Mouse (Mus musculus) embryonic facial prominence, embryonic 12.5 days (tissue): ENCODE measurements around the gene Ptn. TPM values are rescaled to one million over a fixed set of nuclear protein-coding genes. Genes with fewer than 3 reads are reported as not detected.

ENCODE experiments used
- ATAC-seq: fragments of 200-750 bp; cut with Nextera tagmentation; 2 replicates; pipeline ENCODE4 v1.8.0; 2017; ENCODE audit not compliant: insufficient number of reproducible peaks, insufficient read depth, low FRiP score, low TSS enrichment
- H3K27ac ChIP-seq: fragments of 300-500 bp; sonication (generic); 2 replicates; pipeline ENCODE4 v1.5.1; 2016; ENCODE audit warnings: mild to moderate bottlenecking
- H3K27me3 ChIP-seq: fragments of 300-500 bp; sonication (generic); 2 replicates; pipeline ENCODE4 v1.6.1; 2016; ENCODE audit warnings: mild to moderate bottlenecking, moderate library complexity
- H3K36me3 ChIP-seq: fragments of 300-500 bp; sonication (generic); 2 replicates; pipeline ENCODE4 v1.6.1; 2016; ENCODE audit warnings: mild to moderate bottlenecking
- H3K4me1 ChIP-seq: fragments of 300-500 bp; sonication (generic); 2 replicates; pipeline ENCODE4 v1.6.1; 2016
- H3K4me2 ChIP-seq: fragments of 300-500 bp; sonication (generic); replicated peaks from 2 replicates; pipeline ENCODE4 v1.6.1; 2016; ENCODE audit warnings: mild to moderate bottlenecking, moderate library complexity
- H3K4me3 ChIP-seq: fragments of 300-500 bp; sonication (generic); 2 replicates; pipeline ENCODE4 v1.5.1; 2016; ENCODE audit warnings: mild to moderate bottlenecking
- H3K9ac ChIP-seq: fragments of 300-500 bp; sonication (generic); 2 replicates; pipeline ENCODE4 v1.6.1; 2016; ENCODE audit warnings: mild to moderate bottlenecking, moderate library complexity
- H3K9me3 ChIP-seq: fragments of 300-500 bp; sonication (generic); 2 replicates; pipeline ENCODE4 v1.6.1; 2016; ENCODE audit warnings: mild to moderate bottlenecking, moderate library complexity
- WGBS: fragments of 180-500 bp; shearing (Covaris S2); methylation state at CpG from one replicate; pipeline ENCODE4 v1.1.7; 2016; 5-methylcytosine and 5-hydroxymethylcytosine counted together
- polyA plus RNA-seq: library from polyadenylated mRNA; unstranded; fragments of >200 nt; fragmentation: Nextera tagmentation; extraction: Ambion mirVana; gene quantifications from 2 replicates; pipeline ENCODE4 v1.2.1, GENCODE M21; 2016

Ptn gene
- polyA plus RNA-seq, 1 experiment from 2014 or later, result 730 TPM

- Histone ChIP-seq H3K36me3 (peaks cover 20% of the 10 kb centered on the region), H3K4me3 (no peak overlapping the region), H3K9me3 (no peaks in the 10 kb centered on the region), H3K27me3 (no peaks in the 10 kb centered on the region), H3K4me1 (peaks cover 29% of the 10 kb centered on the region), H3K4me2 (no peak overlapping the region), H3K27ac (peak overlapping the region; percentile 32; the same call in 1 of the 2 replicates), H3K9ac (no peak overlapping the region)
- peak; percentile 64; the same call in 1 of the 2 replicates for ATAC-seq
- 55% methylated on average over 12 of the region's 12 CpGs for WGBS
These were observed 21.3 kb downstream of the Ptn start for GRCm38 (mm10) chr6:36788576-36789191.

DNA sequence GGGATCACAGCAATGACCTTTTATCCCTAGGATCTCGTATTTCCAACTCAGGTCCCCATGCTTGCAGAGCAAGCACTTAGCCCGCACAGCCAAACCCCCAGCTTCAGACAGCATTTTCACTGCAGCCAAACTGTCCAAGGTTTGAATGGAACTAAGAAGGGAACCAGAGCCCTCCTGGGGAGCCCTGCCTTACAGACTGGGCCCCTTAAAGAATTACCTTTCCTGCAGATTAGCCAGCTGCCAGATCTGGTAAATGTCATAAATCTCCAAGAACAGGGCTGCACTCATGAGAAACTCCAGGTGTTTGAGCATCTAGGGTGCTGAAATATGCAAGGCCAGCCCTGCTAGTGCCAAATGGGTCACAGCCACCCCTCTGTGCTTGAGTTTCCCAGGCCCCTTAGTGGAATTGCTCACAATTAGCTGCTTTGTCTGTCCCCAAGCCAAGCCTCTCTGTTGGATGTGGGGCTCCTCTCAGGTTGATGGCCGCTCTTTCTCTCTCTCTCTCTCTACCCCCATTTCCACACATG is 25.3 kb downstream of the Ptn start:
- H3K4me2 ChIP-seq, result no peak overlapping the region
- peak; percentile 62; the same call in 1 of the 2 replicates for ATAC-seq
- H3K36me3 ChIP-seq, result peaks cover 35% of the 10 kb centered on the region
- no peak overlapping the region for H3K9ac ChIP-seq
- H3K4me1 ChIP-seq, result peaks cover 34% of the 10 kb centered on the region
- no peak overlapping the region for H3K4me3 ChIP-seq
- H3K9me3 ChIP-seq, result no peaks in the 10 kb centered on the region
- H3K27ac ChIP-seq, result peak overlapping the region; percentile 65
- WGBS, result 22% methylated on average over 3 of the region's 3 CpGs
- H3K27me3 ChIP-seq, result no peaks in the 10 kb centered on the region

- no peak for ATAC-seq
- Histone ChIP-seq H3K36me3 (peaks cover 35% of the 10 kb centered on the region), H3K27me3 (no peaks in the 10 kb centered on the region), H3K4me1 (peaks cover 29% of the 10 kb centered on the region), H3K4me3 (no peak overlapping the region), H3K4me2 (no peak overlapping the region), H3K9ac (no peak overlapping the region), H3K9me3 (no peaks in the 10 kb centered on the region), H3K27ac (no peak overlapping the region)
- 94% methylated on average over 4 of the region's 4 CpGs for WGBS
These were observed 27.5 kb downstream of the Ptn start for GRCm38 (mm10) chr6:36782481-36782880.

DNA sequence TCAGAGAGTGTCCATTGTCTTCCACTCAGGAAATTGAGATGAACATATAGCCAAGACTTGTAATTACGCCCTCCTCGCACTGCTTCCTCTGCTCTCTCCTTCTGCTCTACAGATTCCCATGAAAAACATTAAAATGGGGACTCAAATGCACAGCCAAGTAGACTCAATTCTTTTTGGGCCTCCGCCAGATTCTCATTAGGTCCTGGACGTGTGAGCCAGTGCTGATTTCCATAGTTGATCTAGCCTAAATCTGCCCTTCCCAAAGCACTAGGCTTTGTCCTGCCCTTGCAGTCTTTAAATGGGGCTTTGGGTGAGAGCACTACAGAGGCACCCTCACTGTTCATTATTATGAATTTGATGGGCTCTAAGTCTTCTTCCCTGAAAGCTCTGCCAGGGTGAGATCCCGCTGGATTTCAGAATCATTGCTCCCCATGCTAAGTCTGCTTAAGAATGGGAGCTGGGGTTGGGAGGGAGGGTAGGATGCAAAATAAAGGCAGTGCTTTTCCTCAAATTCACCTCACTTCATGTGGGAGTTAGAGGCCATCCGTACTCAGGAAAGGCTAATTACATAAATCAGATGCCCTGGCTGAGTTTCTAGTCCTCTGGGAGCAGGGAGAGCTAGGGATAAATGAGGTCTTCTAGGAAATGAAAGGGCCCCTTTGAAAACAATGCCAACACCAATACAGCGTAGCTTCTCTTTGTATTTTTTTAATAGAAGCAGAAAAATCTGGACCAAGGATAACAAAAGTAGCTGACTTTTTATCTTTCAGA is 32.3 kb downstream of the Ptn start:
- H3K4me3 ChIP-seq, result no peak overlapping the region
- H3K36me3 ChIP-seq, result 0 out of 2 replicates have a peak, but pooled peaks cover 9% of the 10 kb centered on the region
- no peak overlapping the region for H3K27ac ChIP-seq
- H3K9ac ChIP-seq, result no peak overlapping the region
- H3K27me3 ChIP-seq, result no peaks in the 10 kb centered on the region
- H3K9me3 ChIP-seq, result no peaks in the 10 kb centered on the region
- no peak overlapping the region for H3K4me2 ChIP-seq
- ATAC-seq, result no peak
- H3K4me1 ChIP-seq, result peaks cover 29% of the 10 kb centered on the region
- WGBS, result 51% methylated on average over 7 of the region's 7 CpGs

- Histone ChIP-seq H3K27ac (no peak overlapping the region), H3K4me1 (peaks cover 29% of the 10 kb centered on the region)
These were observed 33.0 kb downstream of the Ptn start for GRCm38 (mm10) chr6:36777039-36777438.

DNA sequence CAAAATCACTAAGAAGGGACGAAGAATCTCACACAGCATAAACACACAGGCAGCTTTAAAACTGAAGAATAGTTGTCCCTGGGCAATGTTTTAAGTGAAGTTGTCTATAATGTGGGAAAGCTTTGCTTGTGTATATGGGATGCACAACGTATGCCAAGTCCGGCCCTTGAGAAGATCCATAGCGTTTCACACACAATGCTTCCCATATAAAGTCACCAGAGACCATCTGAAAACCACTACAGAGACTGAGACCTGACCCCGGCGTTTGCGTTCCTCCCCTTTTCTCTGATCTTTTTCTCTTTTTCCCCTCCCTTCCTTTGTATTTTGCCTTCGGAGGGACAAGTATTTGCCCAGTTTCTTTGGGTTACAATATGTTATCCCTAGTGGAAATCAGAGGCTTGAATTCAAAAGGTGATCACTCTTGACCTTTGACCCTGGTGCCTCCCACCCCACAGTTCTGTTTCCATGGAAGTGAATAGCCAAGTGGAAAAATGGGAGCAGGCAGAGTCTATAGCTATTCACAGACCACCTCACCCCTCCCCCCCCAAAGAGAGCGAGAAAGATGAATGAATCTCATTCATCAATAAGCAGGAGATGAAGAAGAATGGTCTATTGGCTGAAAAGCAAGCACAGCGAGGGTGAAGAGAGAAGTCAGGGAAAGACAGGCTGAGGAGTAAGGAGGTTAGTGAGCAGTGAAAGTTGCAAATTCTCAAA is 34.2 kb downstream of the Ptn start:
- 41% methylated on average over 10 of the region's 10 CpGs for WGBS
- H3K9ac ChIP-seq, result no peak overlapping the region
- H3K36me3 ChIP-seq, result peaks cover 20% of the 10 kb centered on the region
- H3K9me3 ChIP-seq, result no peaks in the 10 kb centered on the region
- H3K27ac ChIP-seq, result no peak overlapping the region
- no peaks in the 10 kb centered on the region for H3K27me3 ChIP-seq
- no peak overlapping the region for H3K4me2 ChIP-seq
- no peak overlapping the region for H3K4me3 ChIP-seq
- no peak for ATAC-seq
- H3K4me1 ChIP-seq, result peaks cover 29% of the 10 kb centered on the region

More at GRCm38 (mm10) chr6:36777039-36777438, 33.0 kb downstream of the Ptn start:
- Histone ChIP-seq H3K36me3 (peaks cover 15% of the 10 kb centered on the region), H3K4me2 (no peak overlapping the region), H3K9ac (no peak overlapping the region), H3K9me3 (no peaks in the 10 kb centered on the region), H3K27me3 (no peaks in the 10 kb centered on the region), H3K4me3 (no peak overlapping the region)
- WGBS, result 58% methylated on average over 2 of the region's 2 CpGs
- ATAC-seq, result no peak

- whole genome bisulfite sequencing, result 61% methylated on average over 2 of the region's 2 CpGs
- no peaks in the 10 kb centered on the region for H3K9me3 ChIP-seq
- peaks cover 23% of the 10 kb centered on the region for H3K36me3 ChIP-seq
- ATAC-seq, result no peak
- no peak overlapping the region for H3K27ac ChIP-seq
- no peak overlapping the region for H3K9ac ChIP-seq
- no peak overlapping the region for H3K4me3 ChIP-seq
- peaks cover 19% of the 10 kb centered on the region for H3K4me1 ChIP-seq
- H3K27me3 ChIP-seq, result no peaks in the 10 kb centered on the region
- H3K4me2 ChIP-seq, result no peak overlapping the region
These were observed 37.5 kb downstream of the Ptn start for GRCm38 (mm10) chr6:36772541-36772940.

- ATAC-seq, result no peak
- Histone ChIP-seq H3K9me3 (no peaks in the 10 kb centered on the region), H3K4me3 (no peak overlapping the region), H3K4me2 (no peak overlapping the region), H3K27me3 (no peaks in the 10 kb centered on the region), H3K9ac (no peak overlapping the region), H3K27ac (no peak overlapping the region), H3K36me3 (peaks cover 34% of the 10 kb centered on the region), H3K4me1 (no peaks in the 10 kb centered on the region)
- 78% methylated on average over 3 of the region's 3 CpGs for WGBS
These were observed 41.0 kb downstream of the Ptn start for GRCm38 (mm10) chr6:36769012-36769411.

DNA sequence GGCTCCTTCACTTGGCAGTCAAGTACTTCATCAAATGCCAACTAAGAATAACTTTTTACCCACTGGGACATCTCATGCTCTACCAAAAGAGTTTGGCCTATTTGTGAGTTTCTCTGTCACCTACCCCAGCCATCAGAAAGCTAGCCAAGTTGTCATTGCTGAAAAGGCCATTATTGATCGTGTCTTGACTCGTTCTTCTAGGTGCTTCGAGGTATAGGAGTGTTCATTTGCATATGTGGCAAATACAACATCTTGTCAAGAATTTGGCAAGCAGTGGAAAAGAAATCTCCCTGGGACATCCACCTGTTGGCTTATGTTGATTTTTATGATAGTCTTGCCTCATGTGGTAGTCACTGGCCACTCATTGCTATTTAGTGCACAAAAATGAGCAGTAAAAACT is 43.1 kb downstream of the Ptn start:
- H3K4me2 ChIP-seq, result no peak overlapping the region
- H3K4me3 ChIP-seq, result no peak overlapping the region
- no peak overlapping the region for H3K27ac ChIP-seq
- WGBS, result 94% methylated on average over 3 of the region's 3 CpGs
- H3K9me3 ChIP-seq, result no peaks in the 10 kb centered on the region
- no peak for ATAC-seq
- H3K27me3 ChIP-seq, result no peaks in the 10 kb centered on the region
- H3K9ac ChIP-seq, result no peak overlapping the region
- no peaks in the 10 kb centered on the region for H3K4me1 ChIP-seq
- H3K36me3 ChIP-seq, result peaks cover 28% of the 10 kb centered on the region

GRCm38 (mm10) chr6:36755001-36755885 is 54.8 kb downstream of the Ptn start:
- Histone ChIP-seq H3K4me2 (no peak overlapping the region), H3K27ac (no peak overlapping the region), H3K4me3 (no peak overlapping the region), H3K9ac (no peak overlapping the region), H3K9me3 (no peaks in the 10 kb centered on the region), H3K27me3 (no peaks in the 10 kb centered on the region), H3K4me1 (no peaks in the 10 kb centered on the region), H3K36me3 (peaks cover 19% of the 10 kb centered on the region)
- no peak for ATAC-seq
- WGBS, result 79% methylated on average over 10 of the region's 10 CpGs

GRCm38 (mm10) chr6:36752887-36753286 is 57.1 kb downstream of the Ptn start:
- WGBS, result 74% methylated on average over 6 of the region's 6 CpGs
- Histone ChIP-seq H3K4me3 (no peak overlapping the region), H3K27me3 (no peaks in the 10 kb centered on the region), H3K4me2 (no peak overlapping the region), H3K27ac (no peak overlapping the region), H3K36me3 (peaks cover 23% of the 10 kb centered on the region), H3K9ac (no peak overlapping the region), H3K4me1 (no peaks in the 10 kb centered on the region), H3K9me3 (no peaks in the 10 kb centered on the region)
- no peak for ATAC-seq
